Mouse (Mus musculus) lung, embryonic 15.5 days (tissue): Measurements from ENCODE around the gene Rora. TPM values are rescaled to one million over a fixed set of nuclear protein-coding genes. Genes with fewer than 3 reads are reported as not detected.
A peak's percentile ranks its signal among the peaks of the same experiment; 100 is the strongest.

Experiments
- ATAC-seq: fragments of 200-750 bp; cut with Nextera tagmentation; 2 replicates; pipeline ENCODE4 v1.8.0; 2017; ENCODE audit warnings: moderate number of reproducible peaks, borderline replicate concordance; ENCODE audit not compliant: low FRiP score, low TSS enrichment; ENCODE audit errors: extremely low read depth
- H3K27ac ChIP-seq: fragments of 300-500 bp; sonication (generic); 2 replicates; pipeline ENCODE4 v1.5.1; 2015; ENCODE audit warnings: moderate library complexity, mild to moderate bottlenecking, inconsistent platforms
- H3K27me3 ChIP-seq: fragments of 300-500 bp; sonication (generic); 2 replicates; pipeline ENCODE4 v1.6.1; 2015; ENCODE audit warnings: inconsistent platforms
- H3K36me3 ChIP-seq: fragments of 300-500 bp; sonication (generic); 2 replicates; pipeline ENCODE4 v1.6.1; 2015; ENCODE audit warnings: inconsistent platforms
- H3K4me1 ChIP-seq: fragments of 300-500 bp; sonication (generic); 2 replicates; pipeline ENCODE4 v1.6.1; 2015; ENCODE audit warnings: inconsistent platforms
- H3K4me2 ChIP-seq: fragments of 300-500 bp; sonication (generic); 2 replicates; pipeline ENCODE4 v1.6.1; 2015; ENCODE audit warnings: inconsistent platforms, mild to moderate bottlenecking, moderate library complexity
- H3K4me3 ChIP-seq: fragments of 300-500 bp; sonication (generic); 2 replicates; pipeline ENCODE4 v1.5.1; 2015; ENCODE audit warnings: mild to moderate bottlenecking, inconsistent platforms
- H3K9ac ChIP-seq: fragments of 300-500 bp; sonication (generic); 2 replicates; pipeline ENCODE4 v1.6.1; 2015; ENCODE audit warnings: inconsistent platforms
- H3K9me3 ChIP-seq: fragments of 300-500 bp; sonication (generic); 2 replicates; pipeline ENCODE4 v1.6.1; 2016; ENCODE audit warnings: inconsistent platforms
- WGBS: fragments of 180-500 bp; shearing (Covaris S2); methylation state at CpG from one replicate; pipeline ENCODE4 v1.1.7; 2015; 5-methylcytosine and 5-hydroxymethylcytosine counted together
- polyA plus RNA-seq: library from polyadenylated mRNA; unstranded; fragments of >200 nt; fragmentation: Nextera tagmentation; extraction: Ambion mirVana; gene quantifications from 2 replicates; pipeline ENCODE4 v1.2.1, GENCODE M21; 2015

The Rora gene
- polyA plus RNA-seq, 1 experiment from 2014 or later = 6.9 TPM

DNA sequence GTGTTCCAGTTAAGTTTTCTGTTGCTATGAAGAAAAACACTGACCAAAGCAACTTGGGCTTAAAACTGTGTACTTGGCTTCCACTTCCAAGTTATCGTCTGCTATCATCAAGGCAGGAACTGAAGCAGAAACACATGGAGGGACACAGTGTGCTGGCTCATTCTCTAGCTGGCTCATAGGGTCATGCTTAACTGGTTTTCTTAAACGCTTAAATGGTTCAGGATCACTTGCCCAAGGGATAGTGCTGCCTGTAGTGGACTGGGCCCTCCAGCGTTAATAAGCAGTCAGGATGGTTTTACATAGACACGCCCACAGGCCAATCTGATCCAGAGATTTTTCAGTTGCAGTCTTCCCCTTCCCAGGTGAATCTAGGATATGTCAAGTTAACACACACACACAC lies 220.3 kb downstream of the Rora start:
- no peak overlapping the region for H3K9ac ChIP-seq
- H3K9me3 ChIP-seq = no peaks in the 10 kb centered on the region
- no peak overlapping the region for H3K4me2 ChIP-seq
- no peak overlapping the region for H3K4me3 ChIP-seq
- no peak overlapping the region for H3K27ac ChIP-seq
- no peaks in the 10 kb centered on the region for H3K27me3 ChIP-seq
- no peaks in the 10 kb centered on the region for H3K36me3 ChIP-seq
- WGBS = 85% methylated on average over 4 of the region's 4 CpGs
- no peaks in the 10 kb centered on the region for H3K4me1 ChIP-seq
- no peak for ATAC-seq

DNA sequence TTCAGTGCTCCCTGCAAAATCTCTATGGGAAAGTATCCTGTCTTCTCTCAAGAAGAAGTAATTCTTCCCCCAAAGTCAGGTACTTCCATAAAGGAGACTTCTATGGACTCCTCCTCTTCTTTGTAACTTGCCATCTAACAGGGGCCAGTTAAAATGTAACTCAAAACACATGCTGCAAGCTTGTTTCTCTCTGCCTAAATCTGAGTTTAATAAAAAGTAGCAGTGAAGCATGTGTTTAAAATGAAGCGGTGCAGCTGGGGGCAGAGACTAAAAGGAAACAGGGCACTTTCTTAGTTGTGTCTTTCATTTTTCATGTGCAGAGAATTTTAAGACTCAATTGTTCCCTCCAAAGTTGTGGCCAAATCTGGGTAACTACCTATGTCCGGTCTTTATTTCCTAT lies 221.0 kb downstream of the Rora start:
- no peak for ATAC-seq
- no peaks in the 10 kb centered on the region for H3K36me3 ChIP-seq
- H3K9me3 ChIP-seq = no peaks in the 10 kb centered on the region
- 87% methylated on average over 2 of the region's 2 CpGs for WGBS
- no peak overlapping the region for H3K4me3 ChIP-seq
- no peak overlapping the region for H3K4me2 ChIP-seq
- H3K27me3 ChIP-seq = no peaks in the 10 kb centered on the region
- no peak overlapping the region for H3K9ac ChIP-seq
- H3K27ac ChIP-seq = no peak overlapping the region
- H3K4me1 ChIP-seq = no peaks in the 10 kb centered on the region

DNA sequence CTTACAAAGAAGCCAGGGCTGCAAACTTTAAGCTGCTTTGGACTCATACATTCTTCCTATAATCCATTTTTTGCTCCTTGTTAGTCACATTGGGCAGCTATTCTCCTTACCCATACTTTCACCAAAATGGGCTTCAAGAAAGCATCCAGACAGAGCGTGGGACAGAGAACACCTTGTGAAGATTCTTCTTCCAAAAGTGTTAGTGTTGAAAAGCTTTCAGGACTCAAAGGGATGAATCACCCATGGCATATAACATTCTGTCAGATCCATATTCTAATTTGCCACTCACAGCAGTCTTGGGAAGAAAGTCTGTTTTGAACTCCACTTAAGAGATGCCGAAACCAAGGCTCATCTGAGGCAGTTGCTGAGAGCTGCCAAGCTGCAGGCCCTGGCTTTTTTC lies 222.2 kb downstream of the Rora start:
- H3K9me3 ChIP-seq = no peaks in the 10 kb centered on the region
- no peak overlapping the region for H3K4me2 ChIP-seq
- no peak overlapping the region for H3K9ac ChIP-seq
- no peaks in the 10 kb centered on the region for H3K27me3 ChIP-seq
- ATAC-seq = no peak
- H3K4me3 ChIP-seq = no peak overlapping the region
- no peak overlapping the region for H3K27ac ChIP-seq
- H3K4me1 ChIP-seq = no peaks in the 10 kb centered on the region
- H3K36me3 ChIP-seq = no peaks in the 10 kb centered on the region
- WGBS = 89% methylated on average over 2 of the region's 2 CpGs

DNA sequence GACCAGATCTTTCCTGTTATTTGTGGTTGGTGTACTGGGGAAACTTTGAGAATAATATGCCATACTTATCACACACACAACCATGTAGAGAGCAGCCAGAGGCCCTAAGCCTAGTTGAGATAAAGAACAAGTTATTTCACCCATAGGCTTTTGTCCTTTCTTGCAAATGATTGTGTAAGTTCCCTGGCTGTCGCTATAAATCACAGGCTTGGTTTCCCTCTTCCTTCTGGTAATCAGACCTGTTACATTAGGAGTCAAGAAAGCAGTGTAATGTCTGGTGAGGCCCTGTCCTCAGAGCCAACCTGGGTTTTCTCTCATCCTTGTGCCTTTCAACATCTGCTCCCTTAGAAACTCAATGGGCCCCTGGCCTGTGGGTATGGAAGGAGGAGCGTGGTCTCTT lies 222.7 kb downstream of the Rora start:
- ATAC-seq = no peak
- no peak overlapping the region for H3K4me2 ChIP-seq
- no peaks in the 10 kb centered on the region for H3K27me3 ChIP-seq
- 88% methylated on average over 2 of the region's 2 CpGs for WGBS
- H3K9me3 ChIP-seq = no peaks in the 10 kb centered on the region
- no peak overlapping the region for H3K9ac ChIP-seq
- no peaks in the 10 kb centered on the region for H3K36me3 ChIP-seq
- no peak overlapping the region for H3K4me3 ChIP-seq
- H3K27ac ChIP-seq = no peak overlapping the region
- H3K4me1 ChIP-seq = 0 out of 2 replicates have a peak, but pooled peaks cover 3% of the 10 kb centered on the region

DNA sequence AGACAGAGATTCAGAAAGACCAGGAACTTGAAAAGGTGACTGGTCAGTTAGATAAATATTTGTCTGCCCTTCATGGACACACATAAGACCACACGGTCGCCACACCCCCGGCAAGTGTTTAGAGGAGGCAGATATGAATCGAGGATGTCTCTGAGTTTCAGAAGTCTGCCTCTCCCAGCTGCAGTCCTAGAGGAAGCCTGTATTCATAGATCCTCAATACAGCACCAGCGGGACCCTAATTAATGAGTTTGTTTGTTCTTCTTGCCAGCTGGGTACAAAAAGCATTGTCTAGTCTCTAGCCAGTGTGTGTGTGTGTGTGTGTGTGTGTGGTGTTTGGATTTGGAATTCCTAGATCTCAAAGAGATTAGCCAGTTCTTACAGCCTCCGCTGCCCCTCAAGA lies 228.3 kb downstream of the Rora start:
- no peak for ATAC-seq
- WGBS = 19% methylated on average over 6 of the region's 6 CpGs
- H3K36me3 ChIP-seq = no peaks in the 10 kb centered on the region
- H3K4me3 ChIP-seq = no peak overlapping the region
- H3K27me3 ChIP-seq = no peaks in the 10 kb centered on the region
- no peaks in the 10 kb centered on the region for H3K9me3 ChIP-seq
- no peak overlapping the region for H3K27ac ChIP-seq
- H3K4me1 ChIP-seq = peaks cover 34% of the 10 kb centered on the region
- H3K9ac ChIP-seq = no peak overlapping the region
- no peak overlapping the region for H3K4me2 ChIP-seq

DNA sequence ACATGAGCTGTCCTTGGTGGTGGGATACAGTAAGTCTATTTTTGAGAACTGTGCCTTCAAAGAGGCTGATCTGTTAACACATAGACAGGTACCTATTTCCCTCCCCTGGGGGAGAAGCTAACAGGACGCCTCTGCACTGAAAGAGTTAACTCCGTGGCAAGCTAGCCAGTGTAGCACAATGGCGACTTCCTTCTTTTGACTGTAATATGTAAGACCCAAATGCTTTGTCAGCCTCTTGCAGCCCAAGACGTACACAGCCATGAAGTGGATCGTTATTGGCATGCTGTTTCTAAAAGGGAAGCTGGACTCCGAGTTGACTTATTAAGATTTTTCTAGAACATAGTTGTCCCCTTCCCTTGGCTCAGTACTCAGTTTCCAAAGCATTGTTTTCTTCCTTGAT lies 229.4 kb downstream of the Rora start:
- WGBS = 55% methylated on average over 6 of the region's 6 CpGs
- ATAC-seq = no peak

DNA sequence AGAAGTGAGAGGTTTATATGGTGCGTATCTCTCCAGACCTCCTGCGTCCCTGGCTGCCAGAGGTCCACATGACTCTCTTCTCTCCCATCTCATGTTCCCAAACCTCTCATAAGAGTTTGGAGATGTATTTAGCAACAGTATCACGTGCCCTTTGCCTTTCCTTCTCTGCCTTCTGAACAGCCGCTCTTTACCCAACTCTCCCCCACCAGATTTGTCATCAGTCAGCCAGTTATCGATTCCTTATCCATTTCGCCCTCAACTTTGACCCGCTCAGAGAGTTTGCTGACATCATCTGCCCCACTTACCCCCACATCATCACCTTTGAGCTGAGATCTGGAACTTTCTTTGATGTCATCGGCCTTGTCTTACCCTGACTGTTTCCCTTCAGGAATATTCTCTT lies 230.1 kb downstream of the Rora start:
- no peak for ATAC-seq
- H3K27ac ChIP-seq = 0 out of 2 replicates have a peak overlapping the region, but pooled peaks have one; percentile 36
- H3K9ac ChIP-seq = no peak overlapping the region
- no peaks in the 10 kb centered on the region for H3K27me3 ChIP-seq
- H3K36me3 ChIP-seq = no peaks in the 10 kb centered on the region
- 75% methylated on average over 8 of the region's 8 CpGs for WGBS
- no peaks in the 10 kb centered on the region for H3K9me3 ChIP-seq
- H3K4me1 ChIP-seq = peaks cover 38% of the 10 kb centered on the region
- H3K4me2 ChIP-seq = no peak overlapping the region
- H3K4me3 ChIP-seq = no peak overlapping the region

More for the DNA sequence above, 229.4 kb downstream of the Rora start:
- H3K4me2 ChIP-seq = no peak overlapping the region
- H3K9me3 ChIP-seq = no peaks in the 10 kb centered on the region
- no peak overlapping the region for H3K27ac ChIP-seq
- no peaks in the 10 kb centered on the region for H3K36me3 ChIP-seq
- H3K4me3 ChIP-seq = no peak overlapping the region
- H3K9ac ChIP-seq = no peak overlapping the region
- H3K27me3 ChIP-seq = no peaks in the 10 kb centered on the region
- H3K4me1 ChIP-seq = peaks cover 34% of the 10 kb centered on the region

DNA sequence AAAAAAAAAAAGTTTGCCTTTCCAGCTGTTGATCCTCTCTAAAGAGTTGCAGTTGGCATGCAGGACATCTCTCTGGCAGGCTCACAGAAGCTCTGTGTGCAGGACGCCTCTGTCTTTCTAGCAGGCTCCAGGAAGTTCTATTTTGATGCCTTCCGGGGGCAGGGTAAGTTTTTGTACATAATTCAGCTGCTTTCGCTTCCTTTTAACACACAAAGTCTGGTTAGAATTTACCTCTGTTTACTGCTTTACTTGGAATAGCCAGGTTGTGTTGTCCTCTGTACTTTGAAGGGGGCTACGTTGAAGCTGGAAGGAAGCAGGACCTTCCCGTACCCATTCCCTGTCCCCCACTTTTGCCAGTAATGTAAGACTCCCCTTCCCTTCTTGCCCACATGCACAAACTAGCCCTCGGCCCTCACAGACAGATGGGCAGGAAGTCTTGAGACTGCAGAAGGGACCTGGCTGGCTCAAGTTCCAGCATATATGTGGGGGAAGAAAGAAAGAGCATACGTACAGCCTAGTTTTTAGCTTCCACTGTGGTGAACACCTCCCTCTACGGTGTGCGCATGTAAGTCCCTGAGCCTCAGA lies 231.0 kb downstream of the Rora start:
- no peak for ATAC-seq

DNA sequence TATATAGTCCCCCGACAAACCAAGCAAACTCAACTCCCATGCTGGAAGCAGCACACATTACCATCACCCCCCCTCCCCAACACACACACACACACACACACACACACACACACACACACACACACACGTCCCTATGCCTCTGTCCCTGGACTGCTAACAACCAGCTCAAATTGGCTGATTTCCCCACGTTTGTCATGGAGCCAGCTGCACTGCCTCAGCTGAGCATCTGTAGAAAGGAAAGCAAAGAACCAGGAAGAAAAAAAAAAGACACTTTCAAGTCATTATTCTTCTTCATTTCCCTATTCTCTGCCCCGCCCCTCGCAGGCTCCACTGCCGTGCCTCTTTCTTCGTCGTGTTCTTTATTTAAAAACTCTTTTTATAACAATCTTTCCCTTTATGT lies 235.1 kb downstream of the Rora start:
- Histone ChIP-seq H3K27me3 (no peaks in the 10 kb centered on the region), H3K27ac (peak overlapping the region; percentile 68), H3K4me1 (peaks cover 23% of the 10 kb centered on the region), H3K4me3 (0 out of 2 replicates have a peak overlapping the region, but pooled peaks have one; percentile 12), H3K36me3 (no peaks in the 10 kb centered on the region), H3K4me2 (peak overlapping the region; percentile 33; the same call in 1 of the 2 replicates), H3K9me3 (no peaks in the 10 kb centered on the region), H3K9ac (no peak overlapping the region)
- WGBS = 20% methylated on average over 8 of the region's 8 CpGs
- peak; percentile 92 for ATAC-seq

More for the DNA sequence above, 231.0 kb downstream of the Rora start:
- peak overlapping the region; percentile 71 for H3K27ac ChIP-seq
- H3K9me3 ChIP-seq = no peaks in the 10 kb centered on the region
- WGBS = 52% methylated on average over 9 of the region's 9 CpGs
- no peak overlapping the region for H3K9ac ChIP-seq
- no peaks in the 10 kb centered on the region for H3K36me3 ChIP-seq
- H3K4me3 ChIP-seq = no peak overlapping the region
- H3K27me3 ChIP-seq = no peaks in the 10 kb centered on the region
- H3K4me1 ChIP-seq = peaks cover 44% of the 10 kb centered on the region
- H3K4me2 ChIP-seq = no peak overlapping the region

DNA sequence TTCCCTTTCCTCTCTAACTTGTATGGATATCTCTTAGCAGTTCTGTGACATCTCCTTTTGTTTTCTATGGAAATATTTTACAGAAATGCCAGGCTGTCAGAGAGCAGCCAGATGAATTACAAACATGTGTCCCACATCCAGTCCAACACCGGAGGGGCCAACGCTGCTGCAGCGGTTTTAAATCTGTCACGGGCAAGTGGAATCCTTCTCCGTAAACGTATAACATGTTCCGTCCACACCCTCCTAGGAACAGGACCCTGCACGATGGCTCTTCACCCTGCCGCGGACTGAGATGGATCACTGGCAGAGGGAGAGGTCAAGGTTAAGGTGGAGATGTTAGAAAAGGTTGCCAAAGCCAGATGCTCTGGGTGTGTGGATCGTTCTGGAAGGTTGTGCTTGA lies 237.8 kb downstream of the Rora start:
- no peaks in the 10 kb centered on the region for H3K9me3 ChIP-seq
- ATAC-seq = no peak
- H3K27me3 ChIP-seq = no peaks in the 10 kb centered on the region
- H3K27ac ChIP-seq = no peak overlapping the region
- no peak overlapping the region for H3K9ac ChIP-seq
- no peaks in the 10 kb centered on the region for H3K36me3 ChIP-seq
- no peak overlapping the region for H3K4me2 ChIP-seq
- H3K4me1 ChIP-seq = peaks cover 10% of the 10 kb centered on the region; the same call in 1 of the 2 replicates
- no peak overlapping the region for H3K4me3 ChIP-seq
- WGBS = 43% methylated on average over 11 of the region's 11 CpGs

DNA sequence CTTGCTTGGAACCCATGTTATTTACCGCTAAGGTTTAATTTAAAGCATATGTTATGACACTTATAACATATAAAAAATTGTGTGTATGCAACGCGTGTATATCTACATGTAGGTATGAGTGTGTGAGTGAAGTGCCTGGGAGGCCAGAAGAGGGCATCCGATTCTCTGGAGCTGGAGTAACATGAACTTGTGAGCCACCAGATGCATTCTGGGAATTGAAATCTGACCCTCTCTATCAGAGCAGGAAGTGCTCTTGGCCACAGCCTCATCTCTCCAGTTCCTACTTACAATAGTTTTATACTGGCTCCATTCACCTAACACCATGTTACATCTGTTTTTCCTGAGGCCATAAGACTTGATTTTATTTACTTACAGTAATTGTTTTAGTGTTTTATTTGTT lies 238.8 kb downstream of the Rora start:
- Histone ChIP-seq H3K27ac (no peak overlapping the region), H3K36me3 (no peaks in the 10 kb centered on the region), H3K9me3 (no peaks in the 10 kb centered on the region), H3K4me1 (peaks cover 10% of the 10 kb centered on the region; the same call in 1 of the 2 replicates), H3K9ac (no peak overlapping the region), H3K27me3 (no peaks in the 10 kb centered on the region), H3K4me2 (no peak overlapping the region), H3K4me3 (no peak overlapping the region)
- no peak for ATAC-seq
- 89% methylated on average over 4 of the region's 4 CpGs for WGBS

DNA sequence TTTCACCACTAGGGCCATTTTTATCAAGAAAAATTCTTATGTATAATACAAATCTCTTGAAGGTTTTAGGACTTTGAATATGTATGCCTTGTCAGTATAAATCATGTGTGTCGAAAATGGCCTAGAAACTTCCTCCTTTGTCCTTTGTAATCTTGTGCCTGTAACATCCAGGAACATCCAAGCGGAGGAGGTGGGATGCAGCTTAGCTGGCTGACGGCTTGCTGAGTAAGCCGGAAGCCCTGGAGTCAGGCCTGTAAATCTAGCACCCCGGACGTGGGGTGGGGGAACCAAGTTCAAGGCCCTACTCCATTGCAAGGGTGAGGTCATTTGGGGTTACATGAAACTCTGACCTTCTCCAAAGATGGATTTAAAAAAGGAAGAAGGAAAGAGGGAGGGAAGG lies 239.3 kb downstream of the Rora start:
- no peaks in the 10 kb centered on the region for H3K36me3 ChIP-seq
- H3K9ac ChIP-seq = no peak overlapping the region
- WGBS = 79% methylated on average over 6 of the region's 6 CpGs
- H3K9me3 ChIP-seq = no peaks in the 10 kb centered on the region
- H3K4me2 ChIP-seq = no peak overlapping the region
- ATAC-seq = no peak
- no peak overlapping the region for H3K27ac ChIP-seq
- peaks cover 10% of the 10 kb centered on the region; the same call in 1 of the 2 replicates for H3K4me1 ChIP-seq
- no peaks in the 10 kb centered on the region for H3K27me3 ChIP-seq
- H3K4me3 ChIP-seq = no peak overlapping the region

DNA sequence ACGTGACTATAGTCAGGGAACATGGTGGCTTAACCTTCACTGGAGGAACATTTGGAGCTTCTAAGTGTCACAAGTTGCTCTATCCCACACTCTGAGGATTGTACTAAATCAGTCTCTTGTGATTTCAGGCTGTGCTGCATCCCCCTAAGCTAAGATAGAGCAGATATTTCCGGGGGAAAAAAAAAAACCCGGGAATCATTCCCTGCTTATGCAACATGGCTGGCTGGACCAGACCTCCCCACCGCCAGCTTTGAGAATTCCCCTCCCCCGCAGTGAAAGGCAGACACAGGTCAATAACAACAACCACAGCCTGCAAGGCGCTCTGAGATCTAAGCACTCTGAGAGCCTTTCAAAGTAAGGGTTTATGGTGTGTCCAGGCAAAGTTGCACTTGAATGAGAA lies 244.7 kb downstream of the Rora start:
- H3K9ac ChIP-seq = no peak overlapping the region
- H3K4me2 ChIP-seq = no peak overlapping the region
- ATAC-seq = no peak
- H3K36me3 ChIP-seq = no peaks in the 10 kb centered on the region
- H3K27me3 ChIP-seq = no peaks in the 10 kb centered on the region
- H3K4me1 ChIP-seq = no peaks in the 10 kb centered on the region
- WGBS = 59% methylated on average over 6 of the region's 6 CpGs
- no peaks in the 10 kb centered on the region for H3K9me3 ChIP-seq
- no peak overlapping the region for H3K27ac ChIP-seq
- no peak overlapping the region for H3K4me3 ChIP-seq
